ENCODE assay signal across 8 mouse cellular contexts in the genomic region with DNA sequence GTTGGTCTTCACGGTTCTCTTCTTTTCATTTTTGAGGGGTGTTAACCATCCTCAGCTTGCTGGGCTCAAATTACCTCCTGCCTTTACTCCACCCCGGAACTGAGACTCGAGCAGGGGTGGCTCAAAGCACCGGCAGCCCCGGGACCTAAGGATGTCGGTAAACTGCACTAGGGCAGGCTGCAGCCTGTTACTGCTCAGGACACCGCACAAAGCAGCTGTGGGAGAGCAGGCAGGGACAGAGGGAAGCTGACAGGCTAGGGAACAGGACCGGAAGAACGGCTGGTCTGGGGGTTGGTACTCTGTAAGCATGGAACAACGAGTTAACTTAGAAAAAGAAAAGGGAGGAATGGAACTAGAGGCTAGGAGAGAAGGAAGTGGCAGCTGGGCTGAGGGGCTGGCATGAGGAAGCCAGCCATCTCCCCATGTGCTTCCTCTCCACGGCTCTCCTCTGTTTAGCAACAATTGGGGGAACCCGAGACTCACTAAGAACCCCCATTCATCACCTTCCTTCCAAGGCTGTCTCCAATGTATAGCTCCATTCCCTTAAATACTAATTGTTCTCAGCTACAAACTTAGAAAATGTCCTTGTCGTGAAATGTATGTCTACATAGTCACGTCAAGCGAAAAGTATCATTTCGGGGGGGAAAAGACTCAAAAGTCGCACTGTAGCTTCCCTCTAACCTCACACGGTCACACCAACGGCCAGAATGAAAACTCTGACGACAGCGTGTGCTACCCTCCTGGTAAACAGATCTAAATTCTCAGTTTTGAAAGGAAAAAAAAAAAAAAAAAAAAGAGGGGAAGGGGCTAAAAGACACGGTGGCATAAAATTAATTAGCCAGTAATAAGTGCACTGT. TPM values are rescaled to one million over a fixed set of nuclear protein-coding genes. Genes with fewer than 3 reads are reported as not detected.
DNase-seq lines count a peak whose midpoint lies in the region; ATAC-seq lines count a peak whose summit lies in the region.

No protein-coding gene starts in this region.

- H3K4me3 ChIP-seq in kidney, embryonic 15.5 days (replicated peaks), result peak overlapping the region; percentile 33
- peak overlapping the region; percentile 34 for H3K4me3 ChIP-seq in embryonic facial prominence, embryonic 15.5 days (replicated peaks)
- H3K4me3 ChIP-seq in limb, embryonic 11.5 days (ENCODE audit: low read depth, low read length), result 0 out of 2 replicates have a peak overlapping the region, but pooled peaks have one; percentile 17
- 0 out of 2 replicates have a peak overlapping the region, but pooled peaks have one; percentile 18 for H3K4me3 ChIP-seq in neural tube, embryonic 11.5 days (ENCODE audit: low read depth, low read length)

- WGBS in kidney, embryonic 15.5 days, result 14% methylated on average over 22 of the region's 22 CpGs
- WGBS in embryonic facial prominence, embryonic 15.5 days, result 23% methylated on average over 22 of the region's 22 CpGs
- 26% methylated on average over 22 of the region's 22 CpGs for WGBS in limb, embryonic 11.5 days
- WGBS in neural tube, embryonic 11.5 days, result 30% methylated on average over 22 of the region's 22 CpGs

- peaks cover 11% of the 10 kb centered on the region for H3K4me1 ChIP-seq in kidney, embryonic 15.5 days
- H3K4me1 ChIP-seq in embryonic facial prominence, embryonic 15.5 days, result peaks cover 8% of the 10 kb centered on the region
- H3K4me1 ChIP-seq in limb, embryonic 11.5 days (ENCODE audit: control insufficient read depth, insufficient read depth, low read length), result peaks cover 5% of the 10 kb centered on the region
- H3K4me1 ChIP-seq in neural tube, embryonic 11.5 days (ENCODE audit: control insufficient read depth, insufficient read depth, low read length), result peaks cover 6% of the 10 kb centered on the region

- H3K4me2 ChIP-seq in kidney, embryonic 15.5 days, result peak overlapping the region; percentile 68
- peak overlapping the region; percentile 56 for H3K4me2 ChIP-seq in embryonic facial prominence, embryonic 15.5 days (replicated peaks)
- H3K4me2 ChIP-seq in limb, embryonic 11.5 days (ENCODE audit: low read depth, severe bottlenecking), result peak overlapping the region; percentile 52
- peak overlapping the region; percentile 40 for H3K4me2 ChIP-seq in neural tube, embryonic 11.5 days (ENCODE audit: low read depth)

- H3K9me3 ChIP-seq in kidney, embryonic 15.5 days (replicated peaks), result no peaks in the 10 kb centered on the region
- H3K9me3 ChIP-seq in embryonic facial prominence, embryonic 15.5 days (replicated peaks), result no peaks in the 10 kb centered on the region
- H3K9me3 ChIP-seq in limb, embryonic 11.5 days (ENCODE audit: control insufficient read depth, low read length), result no peaks in the 10 kb centered on the region
- no peaks in the 10 kb centered on the region for H3K9me3 ChIP-seq in neural tube, embryonic 11.5 days (ENCODE audit: control insufficient read depth, low read length)

- no peaks in the 10 kb centered on the region for H3K36me3 ChIP-seq in kidney, embryonic 15.5 days
- H3K36me3 ChIP-seq in embryonic facial prominence, embryonic 15.5 days, result no peaks in the 10 kb centered on the region
- no peaks in the 10 kb centered on the region for H3K36me3 ChIP-seq in limb, embryonic 11.5 days (ENCODE audit: control insufficient read depth, insufficient read depth, low read length)
- H3K36me3 ChIP-seq in neural tube, embryonic 11.5 days (ENCODE audit: control insufficient read depth, insufficient read depth, low read length), result no peaks in the 10 kb centered on the region

- H3K27ac ChIP-seq in kidney, embryonic 15.5 days, result no peak overlapping the region
- H3K27ac ChIP-seq in embryonic facial prominence, embryonic 15.5 days (replicated peaks), result peak overlapping the region; percentile 60; the same call in 1 of the 2 replicates
- H3K27ac ChIP-seq in limb, embryonic 11.5 days (replicated peaks; ENCODE audit: low read depth, low read length), result no peak overlapping the region
- H3K27ac ChIP-seq in neural tube, embryonic 11.5 days (ENCODE audit: low read depth, low read length), result no peak overlapping the region

- no peaks in the 10 kb centered on the region for H3K27me3 ChIP-seq in kidney, embryonic 15.5 days
- no peaks in the 10 kb centered on the region for H3K27me3 ChIP-seq in embryonic facial prominence, embryonic 15.5 days
- H3K27me3 ChIP-seq in limb, embryonic 11.5 days (ENCODE audit: control insufficient read depth, insufficient read depth, low read length), result no peaks in the 10 kb centered on the region
- H3K27me3 ChIP-seq in neural tube, embryonic 11.5 days (ENCODE audit: control insufficient read depth, insufficient read depth, low read length), result no peaks in the 10 kb centered on the region

- peak overlapping the region; percentile 29; the same call in 1 of the 2 replicates for H3K9ac ChIP-seq in kidney, embryonic 15.5 days
- H3K9ac ChIP-seq in embryonic facial prominence, embryonic 15.5 days, result 0 out of 2 replicates have a peak overlapping the region, but pooled peaks have one; percentile 23
- H3K9ac ChIP-seq in limb, embryonic 11.5 days (ENCODE audit: low read length), result peak overlapping the region; percentile 38; the same call in 1 of the 2 replicates
- peak overlapping the region; percentile 41 for H3K9ac ChIP-seq in neural tube, embryonic 11.5 days (ENCODE audit: low read length)

- ATAC-seq in kidney, embryonic 15.5 days (replicated peaks; ENCODE audit: low FRiP score), result 0 out of 2 replicates have a peak, but pooled peaks have one; percentile 64
- no peak for ATAC-seq in embryonic facial prominence, embryonic 15.5 days (ENCODE audit: insufficient number of reproducible peaks, low FRiP score, low TSS enrichment, low read depth)
- ATAC-seq in limb, embryonic 11.5 days (ENCODE audit: insufficient number of reproducible peaks, low FRiP score, low TSS enrichment, low read depth), result 0 out of 2 replicates have a peak, but pooled peaks have one; percentile 35
- no peak for ATAC-seq in neural tube, embryonic 11.5 days (ENCODE audit: insufficient read depth, low FRiP score, low TSS enrichment)

- DNase-seq in kidney, adult 8-10 months, result no peak
- DNase-seq in limb, embryonic 11.5 days (ENCODE audit: low spot score), result peak; percentile 51
- DNase-seq in neural tube, embryonic 11.5 days (ENCODE audit: low spot score), result peak; percentile 36
- DNase-seq in layer of hippocampus, postnatal 25 days (ENCODE audit: extremely low spot score in 1 of 2, low spot score in 1 of 2), result no peak
- no peak for DNase-seq in cerebellum, adult 11 months
- no peak for DNase-seq in gastrocnemius, adult 8-10 months (ENCODE audit: low spot score in 2 of 2)

RNA-seq across cellular contexts. Expression of a gene that starts 42.5 kb away (rescaled TPM):
- polyA plus RNA-seq in kidney, embryonic 15.5 days (2015; fragmentation: Nextera tagmentation; extraction: Ambion mirVana), result 71.0 and 74.7 TPM in 2 replicates
- polyA plus RNA-seq in embryonic facial prominence, embryonic 15.5 days (2015; fragmentation: Nextera tagmentation; extraction: Ambion mirVana), result 73.1 and 76.5 TPM in 2 replicates
- 67.7 and 71.0 TPM in 2 replicates for polyA plus RNA-seq in limb, embryonic 11.5 days (2014; fragmentation: Nextera tagmentation; extraction: Ambion mirVana)
- polyA plus RNA-seq in neural tube, embryonic 11.5 days (2014; fragmentation: Nextera tagmentation; extraction: Ambion mirVana), result 77.7 and 81.5 TPM in 2 replicates
- total RNA-seq in layer of hippocampus, postnatal 25 days (2021), result 10 to 100 TPM; 72.3 to 76.1 TPM
- 10 to 100 TPM; 29.5 to 35.1 (median 33.3) TPM for total RNA-seq in gastrocnemius, adult 8-10 months (2022)

Comparison
In these comparisons a context has a peak if more than half of its experiments do, and no peak if none do; other contexts are left out.
1. ATAC-seq: peak in kidney, embryonic 15.5 days (single experiment) and limb, embryonic 11.5 days (single experiment); none in embryonic facial prominence, embryonic 15.5 days (single experiment) and neural tube, embryonic 11.5 days (single experiment).
2. DNase-seq: peak in limb, embryonic 11.5 days (single experiment) and neural tube, embryonic 11.5 days (single experiment); none in kidney, adult 8-10 months (0 of 2), layer of hippocampus, postnatal 25 days (0 of 2), cerebellum, adult 11 months (single experiment) and gastrocnemius, adult 8-10 months (0 of 2).
3. Peak in every context shown above with its lines, with median percentiles within 50 percentile points of each other: H3K4me2 ChIP-seq, H3K4me3 ChIP-seq and H3K9ac ChIP-seq.